Mouse (Mus musculus) left cerebral cortex, postnatal 25 days (tissue): ENCODE measurements around the gene Apbb2. TPM values are rescaled to one million over a fixed set of nuclear protein-coding genes. Genes with fewer than 3 reads are reported as not detected.

Source experiments
- DNase-seq, 2 experiments: peaks; one replicate each; pipeline ENCODE4 v3.0.0; 2022; ENCODE audit warnings: low spot score in 2 of 2, mixed read lengths in 1 of 2
- intact Hi-C: fragments of 180-260 bp; cut with DNase I; formaldehyde crosslinking; loops from one replicate; pipeline ENCODE4 v1.15.1; 2025
- total RNA-seq, 2 experiments: library from RNA; stranded (reverse); gene quantifications; 2 replicates each; pipeline ENCODE4 v1.2.3; 2021

The Apbb2 gene
- total RNA-seq, 2 experiments from 2014 or later = 60.5 to 66.8 TPM

GRCm38 (mm10) chr5:66604423-66604822 is 14.2 kb downstream of the Apbb2 start:
- DNase-seq = no peak
- intact Hi-C loops = no loop called here

GRCm38 (mm10) chr5:66603746-66604145 is 14.8 kb downstream of the Apbb2 start:
- DNase-seq = no peak
- intact Hi-C loops = no loop called here

DNA sequence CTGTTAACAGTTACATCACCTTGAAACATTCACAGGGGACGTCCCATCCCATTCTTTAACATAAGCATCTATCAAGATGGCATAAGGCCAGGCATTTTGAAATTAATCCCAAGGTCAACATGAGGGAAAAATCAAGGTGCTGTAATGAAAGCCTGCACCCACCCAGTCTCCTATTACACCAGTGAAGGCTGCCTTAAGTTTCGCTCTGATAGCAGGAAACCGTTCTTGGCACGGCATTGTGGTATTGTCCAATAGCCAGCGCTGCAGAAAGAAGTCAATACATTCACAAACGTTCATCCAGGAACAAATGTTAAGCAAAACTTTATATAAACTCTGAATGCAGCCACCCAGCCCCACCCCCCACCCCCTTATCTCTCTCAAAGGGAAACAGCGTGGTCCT is 15.4 kb downstream of the Apbb2 start:
- no peak for DNase-seq
- intact Hi-C loops = no loop called here

DNA sequence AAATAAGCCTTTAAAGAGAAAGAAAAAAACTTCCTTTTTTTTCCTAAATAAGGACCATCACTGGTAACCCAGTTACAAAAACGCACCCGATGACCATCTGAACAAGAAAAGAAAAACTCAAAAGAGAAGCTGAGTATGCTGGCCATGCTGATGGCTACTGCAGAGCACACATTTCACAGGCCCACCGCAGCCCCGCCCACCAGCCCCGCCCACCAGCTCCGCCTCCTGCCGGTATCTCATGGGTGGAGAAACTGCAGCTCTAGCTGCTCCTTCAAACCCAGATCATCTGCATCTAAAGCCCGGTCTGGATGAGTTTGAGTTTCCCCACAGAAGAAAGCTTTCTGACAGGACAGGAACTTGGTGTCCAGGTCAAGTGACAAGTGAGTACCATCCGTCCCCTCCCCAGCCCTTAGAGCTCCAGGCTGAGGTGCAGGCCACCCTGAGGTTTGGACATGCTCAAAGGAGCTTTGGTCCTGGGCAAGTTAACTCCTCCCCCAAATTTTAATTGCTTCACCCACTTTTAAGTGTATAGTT is 16.2 kb downstream of the Apbb2 start:
- intact Hi-C loops = no loop called here
- no peak for DNase-seq

DNA sequence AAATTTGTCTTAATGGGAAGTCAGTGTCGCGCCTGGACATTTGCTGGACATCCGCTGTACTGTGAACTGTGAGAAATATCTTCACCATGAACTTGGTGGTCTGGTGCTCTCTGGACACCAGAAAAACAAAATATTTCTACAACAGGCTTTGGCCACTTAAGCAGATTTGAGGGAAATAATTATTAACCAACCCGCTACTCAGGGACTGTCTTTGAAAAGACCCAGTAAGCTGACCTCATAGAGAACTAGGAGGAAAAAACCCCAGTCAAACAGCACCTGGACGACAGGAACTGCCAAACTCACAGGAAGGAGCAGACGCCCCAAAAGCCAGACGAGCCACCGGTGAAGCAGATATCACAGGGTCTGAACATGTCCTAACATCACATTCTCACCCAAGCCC is 18.2 kb downstream of the Apbb2 start:
- DNase-seq = no peak
- intact Hi-C loops = no loop called here

DNA sequence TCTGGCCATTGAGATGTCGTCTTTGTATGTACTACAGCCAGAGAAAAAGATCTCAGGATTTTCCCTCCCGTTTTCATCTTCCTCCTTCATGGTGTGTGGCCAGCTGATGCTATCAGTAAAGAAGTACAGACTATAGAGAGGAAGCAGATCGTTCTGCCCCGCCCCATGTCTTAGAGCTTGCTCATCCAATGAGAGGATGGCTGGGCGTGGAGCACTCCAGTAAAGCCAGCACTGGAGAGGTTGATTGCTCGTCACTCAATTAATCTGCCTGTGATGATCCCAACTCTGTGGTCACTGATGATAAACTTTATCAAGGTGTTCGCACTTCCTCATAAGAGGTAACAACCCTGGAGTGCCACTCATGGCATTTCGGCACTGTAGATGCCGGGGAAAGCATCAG is 18.7 kb downstream of the Apbb2 start:
- intact Hi-C loops = no loop called here
- DNase-seq = no peak

DNA sequence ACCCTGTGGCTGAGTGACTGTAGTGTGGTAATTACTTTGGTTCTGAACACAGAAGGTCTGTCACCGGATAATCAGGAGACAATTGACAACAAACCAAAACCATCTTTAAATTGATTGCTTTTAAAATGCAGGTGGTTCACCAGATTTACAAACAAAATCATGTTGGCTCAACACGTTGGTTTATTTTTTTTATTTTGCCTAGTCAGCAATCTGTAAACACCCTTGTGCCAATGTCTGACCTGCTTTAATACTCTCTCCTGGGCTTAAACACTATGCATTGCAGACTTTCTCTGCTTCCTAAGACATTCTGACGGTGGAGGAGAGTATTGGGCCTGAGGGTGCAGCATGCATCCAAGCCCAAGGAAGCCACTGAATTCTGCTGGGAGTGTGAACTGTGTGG is 22.3 kb downstream of the Apbb2 start:
- intact Hi-C loops = no loop called here
- DNase-seq = no peak

GRCm38 (mm10) chr5:66594881-66595280 is 23.7 kb downstream of the Apbb2 start:
- intact Hi-C loops = no loop called here
- DNase-seq = no peak

DNA sequence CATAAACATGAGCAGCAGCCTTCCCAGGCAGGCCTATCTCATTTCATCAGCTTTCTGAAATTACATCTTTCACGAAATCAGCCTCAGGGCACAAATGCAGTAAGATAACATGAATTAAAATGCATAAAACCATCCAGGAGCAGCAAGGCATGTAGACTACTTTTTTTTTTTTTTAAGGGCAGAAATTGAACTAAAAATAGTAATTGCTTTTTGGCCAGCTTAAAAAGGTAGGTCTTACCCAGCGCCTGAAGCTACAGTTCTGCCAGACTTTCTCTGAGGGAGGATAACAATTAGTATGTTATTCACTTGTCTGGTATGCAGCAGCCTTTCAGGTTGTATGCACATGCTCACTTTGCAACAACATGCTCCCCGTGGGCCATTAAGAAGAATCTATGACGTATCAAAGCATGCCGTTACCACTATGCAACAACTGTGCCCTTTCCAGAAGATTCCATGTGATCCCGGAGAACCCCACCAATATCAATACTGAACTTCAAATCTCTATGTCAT is 32.3 kb downstream of the Apbb2 start:
- intact Hi-C loops = no loop called here
- DNase-seq = no peak

- intact Hi-C loops = no loop called here
- no peak for DNase-seq
Measured at GRCm38 (mm10) chr5:66583019-66583406, 35.6 kb downstream of the Apbb2 start.

GRCm38 (mm10) chr5:66582281-66583018 is 36.1 kb downstream of the Apbb2 start:
- no peak for DNase-seq
- intact Hi-C loops = no loop called here

- intact Hi-C loops = no loop called here
- no peak for DNase-seq
Measured at GRCm38 (mm10) chr5:66579066-66579465, 39.5 kb downstream of the Apbb2 start.

- peak in 1 of 2 experiments; percentile 68 for DNase-seq
- intact Hi-C loops = no loop called here
Measured at GRCm38 (mm10) chr5:66576299-66576698, 42.3 kb downstream of the Apbb2 start.

- DNase-seq = peak in 1 of 2 experiments; percentile 48
- intact Hi-C loops = no loop called here
Measured at GRCm38 (mm10) chr5:66575148-66575547, 43.4 kb downstream of the Apbb2 start.

GRCm38 (mm10) chr5:66573266-66573665 is 45.3 kb downstream of the Apbb2 start:
- intact Hi-C loops = no loop called here
- no peak for DNase-seq

DNA sequence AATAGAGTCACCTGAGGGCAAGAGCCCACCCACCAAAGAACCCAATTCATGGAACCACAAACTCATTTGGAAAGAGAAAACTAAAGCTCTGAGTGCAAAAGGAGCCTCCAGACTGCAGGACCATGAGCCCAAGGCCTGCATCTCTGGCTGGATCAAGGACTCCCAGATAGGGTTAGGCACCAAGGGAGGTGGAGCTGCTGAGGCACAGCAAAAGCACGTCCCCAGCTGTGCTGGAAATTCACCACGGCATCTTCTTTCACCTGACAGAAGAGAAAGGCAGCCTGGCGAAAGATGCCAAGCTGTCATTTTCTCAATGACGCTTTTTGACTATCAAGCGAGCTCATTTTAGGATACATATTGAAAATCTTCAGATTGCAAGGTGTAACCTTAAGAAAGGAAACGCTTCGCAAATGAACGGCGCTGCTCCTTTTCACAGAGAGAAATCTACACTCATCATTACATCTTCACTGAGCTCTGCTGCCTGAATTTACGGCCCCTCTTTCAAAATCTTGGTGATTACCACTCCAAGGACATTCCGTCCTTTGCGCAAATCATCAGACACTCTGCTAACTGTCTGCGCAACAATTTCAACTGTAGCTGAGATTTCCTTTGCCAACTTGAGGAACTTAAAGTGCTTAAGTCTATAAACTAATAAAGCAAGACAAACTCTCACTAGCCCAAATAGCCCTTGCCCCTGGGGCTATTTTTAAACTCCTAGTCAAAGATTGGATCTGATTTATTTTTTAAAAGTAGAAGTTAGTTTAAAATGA is 46.3 kb downstream of the Apbb2 start:
- intact Hi-C loops = no loop called here
- no peak for DNase-seq

- DNase-seq = no peak
- intact Hi-C loops = no loop called here
Measured at GRCm38 (mm10) chr5:66570709-66571108, 47.9 kb downstream of the Apbb2 start.

- intact Hi-C loops = no loop called here
- DNase-seq = no peak
Measured at GRCm38 (mm10) chr5:66569141-66569801, 49.3 kb downstream of the Apbb2 start.

- DNase-seq = no peak
- intact Hi-C loops = no loop called here
Measured at GRCm38 (mm10) chr5:66568002-66568401, 50.6 kb downstream of the Apbb2 start.

DNA sequence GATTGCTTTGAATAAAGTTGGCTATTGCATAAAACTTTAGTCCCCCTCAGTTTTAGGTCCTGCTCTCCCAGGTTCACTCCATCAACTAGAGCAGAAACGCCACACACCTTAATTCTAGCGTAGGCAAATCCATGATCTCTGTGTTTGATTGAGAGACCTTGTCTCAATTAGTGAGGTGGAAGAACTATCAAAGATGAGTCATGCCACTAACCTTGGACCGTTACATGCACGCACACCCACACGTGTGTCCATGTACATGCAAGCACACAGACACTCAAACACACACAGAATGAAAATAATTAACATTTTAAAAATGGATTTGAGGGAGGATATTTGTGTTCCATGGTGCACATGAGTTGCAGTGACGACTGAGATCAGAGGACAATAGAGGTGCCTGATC is 51.2 kb downstream of the Apbb2 start:
- intact Hi-C loops = no loop called here

More for the DNA sequence above, 51.2 kb downstream of the Apbb2 start:
- no peak for DNase-seq
